Mouse (Mus musculus) heart, postnatal 0 days (tissue): Measurements from ENCODE around the gene Stoml1. TPM values are rescaled to one million over a fixed set of nuclear protein-coding genes. Genes with fewer than 3 reads are reported as not detected.
"Not testable (repeated sequence)": the region's sequence is repeated elsewhere in the genome, so short reads cannot be mapped to it uniquely, and the experiment has no call there.

Experiments
- ATAC-seq: fragments of 200-750 bp; cut with Nextera tagmentation; 2 replicates; pipeline ENCODE4 v1.8.0; 2017; ENCODE audit warnings: low read depth, moderate number of reproducible peaks, moderate library complexity; ENCODE audit not compliant: insufficient read depth
- DNase-seq: peaks from one replicate; pipeline ENCODE4 v3.0.0-alpha.2; 2016; ENCODE audit warnings: low spot score
- H3K27ac ChIP-seq: fragments of 300-500 bp; sonication (generic); 2 replicates; pipeline ENCODE4 v1.5.1; 2014; ENCODE audit warnings: low read depth, mild to moderate bottlenecking
- H3K27me3 ChIP-seq: fragments of 300-500 bp; sonication (generic); 2 replicates; pipeline ENCODE4 v1.6.1; 2014; ENCODE audit warnings: low read length, mixed read lengths; ENCODE audit not compliant: control insufficient read depth, insufficient read depth
- H3K36me3 ChIP-seq: fragments of 300-500 bp; sonication (generic); replicated peaks from 2 replicates; pipeline ENCODE4 v1.6.1; 2014; ENCODE audit warnings: low read length, mixed read lengths; ENCODE audit not compliant: control insufficient read depth, insufficient read depth
- H3K4me1 ChIP-seq: fragments of 300-500 bp; sonication (generic); 2 replicates; pipeline ENCODE4 v1.6.1; 2014; ENCODE audit warnings: antibody characterized with exemption; ENCODE audit not compliant: control insufficient read depth, insufficient read depth
- H3K4me2 ChIP-seq: fragments of 300-500 bp; sonication (generic); 2 replicates; pipeline ENCODE4 v1.6.1; 2014; ENCODE audit warnings: low read depth, mild to moderate bottlenecking, low read length, moderate library complexity
- H3K4me3 ChIP-seq: fragments of 300-500 bp; sonication (generic); 2 replicates; pipeline ENCODE4 v1.5.1; 2014; ENCODE audit warnings: low read depth, low read length
- H3K9ac ChIP-seq: fragments of 300-500 bp; sonication (generic); replicated peaks from 2 replicates; pipeline ENCODE4 v1.6.1; 2014; ENCODE audit warnings: low read depth, low read length, mixed read lengths
- H3K9me3 ChIP-seq: fragments of 300-500 bp; sonication (generic); replicated peaks from 2 replicates; pipeline ENCODE4 v1.6.1; 2016; ENCODE audit warnings: low read length; ENCODE audit not compliant: control insufficient read depth
- CTCF ChIP-seq: IDR thresholded peaks from 2 replicates; pipeline ENCODE4 v1.5.1; 2016; ENCODE audit warnings: antibody characterized with exemption, control low read depth, low read depth
- EP300 ChIP-seq: IDR thresholded peaks from 2 replicates; pipeline ENCODE4 v1.6.1; 2016; ENCODE audit warnings: antibody characterized with exemption, low read depth
- WGBS: fragments of 180-500 bp; shearing (Covaris S2); extraction: QIAGEN DNeasy Blood & Tissue Kit; methylation state at CpG from one replicate; pipeline ENCODE4 v1.1.7; 2014; 5-methylcytosine and 5-hydroxymethylcytosine counted together
- polyA plus RNA-seq: library from polyadenylated mRNA; unstranded; fragments of >200 nt; fragmentation: Nextera tagmentation; extraction: Ambion mirVana; gene quantifications from 2 replicates; pipeline ENCODE4 v1.2.1, GENCODE M21; 2015
- total RNA-seq: library from RNA; depleted of rRNA; stranded (reverse); fragments of >200 nt; gene quantifications from 2 replicates; pipeline ENCODE4 v1.2.3, GENCODE M21; 2014; ENCODE audit warnings: low replicate concordance

Stoml1 gene
- total and polyA plus RNA-seq, 2 experiments from 2014 or later: 16.4 to 21.7 TPM

DNA sequence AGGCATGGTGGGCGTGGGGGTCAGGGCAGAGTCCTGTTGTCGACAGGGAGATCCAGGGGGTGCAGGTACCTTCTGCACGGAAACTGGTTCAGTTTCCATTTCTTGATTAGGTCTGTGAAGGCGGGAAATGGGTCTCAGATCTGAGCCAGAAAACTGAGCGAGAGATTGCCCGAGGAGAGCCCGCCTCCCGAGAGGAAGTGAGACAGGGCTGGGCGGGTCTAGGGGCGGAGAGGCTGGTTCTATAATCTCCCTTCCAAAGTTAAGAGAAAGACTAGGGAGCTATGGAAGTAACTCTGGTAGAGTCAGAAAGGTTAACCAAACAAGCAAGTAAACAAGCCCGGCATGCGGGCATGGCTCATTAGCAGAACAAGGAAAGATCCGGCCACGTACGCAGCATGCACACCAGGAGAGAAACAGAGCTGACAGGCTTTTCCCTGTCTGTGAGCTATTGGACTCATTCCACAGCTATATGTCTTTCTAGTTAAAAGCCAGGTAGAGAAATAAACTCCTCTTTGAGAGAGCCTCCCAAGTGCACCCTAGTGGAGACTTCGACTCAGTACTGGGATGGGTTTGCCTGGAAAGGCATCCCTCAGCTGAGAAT is 3.3 kb upstream of the Stoml1 start, which contains the start of gene Pml:
Pml (minus strand) TSS at position 195 of the 601 bp plus-strand sequence.
- no peaks in the 10 kb centered on the region for H3K9me3 ChIP-seq
- H3K4me1 ChIP-seq: peaks cover 38% of the 10 kb centered on the region
- peak; percentile 83 for DNase-seq
- no peaks in the 10 kb centered on the region for H3K27me3 ChIP-seq
- WGBS: 0% methylated on average over 16 of the region's 16 CpGs
- ATAC-seq: peak; percentile 62
- H3K27ac ChIP-seq: peak within 1 kb of the TSS; percentile 91
- peak within 1 kb of the TSS; percentile 72 for H3K4me3 ChIP-seq
- H3K4me2 ChIP-seq: peak within 1 kb of the TSS; percentile 89
- no peak for TF ChIP-seq EP300
- TF ChIP-seq CTCF: peak; percentile 19
- 0 out of 2 replicates have a peak, but pooled peaks cover 5% of the 10 kb centered on the region for H3K36me3 ChIP-seq
- peak within 1 kb of the TSS; percentile 71 for H3K9ac ChIP-seq

DNA sequence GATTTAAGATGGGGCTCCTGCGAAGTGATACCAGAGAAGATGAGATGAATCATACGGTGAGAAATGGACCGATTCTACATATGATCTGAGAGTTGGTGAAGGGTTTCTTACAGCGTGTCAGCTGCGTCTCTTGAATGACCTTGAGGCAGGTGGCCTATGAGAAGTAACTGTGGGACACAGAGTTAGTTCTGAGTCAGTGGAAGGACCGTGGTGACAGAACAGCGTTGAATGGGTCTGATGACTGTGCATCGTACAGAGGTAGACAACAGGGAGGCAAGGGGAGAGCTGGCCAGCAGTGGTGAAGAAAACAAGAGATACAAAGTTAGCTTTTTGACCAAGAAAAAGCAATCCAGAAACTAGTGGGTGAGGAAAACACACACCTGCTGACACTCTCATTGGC is 2.6 kb upstream of the Stoml1 start:
- no peak for TF ChIP-seq EP300
- no peak for TF ChIP-seq CTCF
- Histone ChIP-seq H3K4me3 (peak overlapping the region; percentile 72; the same call in 1 of the 2 replicates), H3K27me3 (no peaks in the 10 kb centered on the region), H3K9ac (peak overlapping the region; percentile 71), H3K4me2 (peak overlapping the region; percentile 89), H3K36me3 (0 out of 2 replicates have a peak, but pooled peaks cover 5% of the 10 kb centered on the region), H3K9me3 (no peaks in the 10 kb centered on the region), H3K27ac (peak overlapping the region; percentile 91), H3K4me1 (peaks cover 38% of the 10 kb centered on the region)
- ATAC-seq (no peak), DNase-seq (no peak)
- 56% methylated on average over 8 of the region's 8 CpGs for WGBS

DNA sequence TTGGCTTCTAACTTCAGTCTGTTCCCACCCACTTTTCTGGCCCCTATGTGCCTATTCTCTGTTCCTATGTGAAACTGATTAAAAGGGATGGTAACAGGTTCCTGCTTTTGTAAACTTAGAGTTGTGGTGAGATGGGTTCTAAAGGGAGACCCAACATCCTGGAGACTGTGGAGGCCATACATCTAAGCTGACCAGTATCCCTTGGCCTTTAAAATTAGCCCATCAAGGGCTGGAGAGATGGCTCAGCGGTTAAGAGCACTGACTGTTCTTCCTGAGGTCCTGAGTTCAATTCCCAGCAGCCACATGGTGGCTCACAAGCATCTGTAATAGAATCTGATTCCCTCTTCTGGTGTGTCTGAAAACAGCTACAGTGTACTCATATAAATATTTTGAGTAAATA is 2.2 kb upstream of the Stoml1 start:
- peaks cover 38% of the 10 kb centered on the region for H3K4me1 ChIP-seq
- 87% methylated on average over 1 of the region's 1 CpGs for WGBS
- H3K4me3 ChIP-seq, H3K36me3 ChIP-seq, DNase-seq, H3K4me2 ChIP-seq, H3K9ac ChIP-seq, H3K27me3 ChIP-seq, ATAC-seq, H3K9me3 ChIP-seq: not testable (repeated sequence)
- H3K27ac ChIP-seq: peak overlapping the region; percentile 91

DNA sequence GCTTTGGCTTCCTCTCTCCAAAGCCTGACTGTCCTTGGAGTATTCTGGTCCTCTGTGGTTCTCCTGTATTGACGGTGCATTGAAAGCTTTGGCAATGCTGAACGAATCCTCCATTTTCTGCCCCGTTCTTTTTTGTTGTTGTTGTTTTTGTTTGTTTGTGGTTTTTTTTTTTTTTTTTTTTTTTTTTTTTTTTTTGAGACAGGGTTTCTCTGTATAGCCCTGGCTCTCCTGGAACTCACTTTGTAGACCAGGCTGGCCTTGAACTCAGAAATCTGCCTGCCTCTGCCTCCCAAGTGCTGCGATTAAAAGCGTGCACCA is 800 bp downstream of the Stoml1 start:
- H3K9me3 ChIP-seq, DNase-seq, ATAC-seq, H3K27me3 ChIP-seq: not testable (repeated sequence)
- peak overlapping the region; percentile 75 for H3K9ac ChIP-seq
- peaks cover 23% of the 10 kb centered on the region for H3K36me3 ChIP-seq
- H3K4me3 ChIP-seq: peak overlapping the region; percentile 85
- H3K27ac ChIP-seq: peak overlapping the region; percentile 71
- H3K4me1 ChIP-seq: peaks cover 16% of the 10 kb centered on the region
- peak overlapping the region; percentile 89 for H3K4me2 ChIP-seq
- WGBS: 51% methylated on average over 5 of the region's 5 CpGs

DNA sequence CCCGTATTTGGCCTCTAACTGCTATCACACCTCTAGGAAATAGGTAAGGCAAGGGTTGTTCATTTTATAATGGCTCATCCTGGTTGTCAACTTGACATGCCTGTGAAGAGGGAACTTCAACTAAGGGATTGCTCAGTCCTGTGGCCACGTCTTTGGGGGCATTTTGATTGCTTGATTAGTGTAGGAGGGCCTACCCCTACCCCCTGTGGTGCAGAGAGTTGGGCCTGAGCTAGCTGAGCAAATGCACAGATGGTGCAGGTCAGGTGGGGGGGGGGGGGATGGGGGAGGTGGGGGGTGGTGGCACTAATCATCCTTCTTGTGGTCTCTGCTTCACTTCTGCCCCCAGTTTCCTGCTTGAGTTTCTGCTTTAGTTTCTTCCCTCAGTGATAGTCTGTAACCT is 2.1 kb downstream of the Stoml1 start:
- Histone ChIP-seq H3K27ac (no peak overlapping the region), H3K9ac (no peak overlapping the region), H3K9me3 (no peaks in the 10 kb centered on the region), H3K4me2 (no peak overlapping the region), H3K4me1 (peaks cover 7% of the 10 kb centered on the region; the same call in 1 of the 2 replicates), H3K4me3 (no peak overlapping the region), H3K27me3 (no peaks in the 10 kb centered on the region), H3K36me3 (peaks cover 29% of the 10 kb centered on the region)
- TF ChIP-seq CTCF: no peak
- no peak for TF ChIP-seq EP300
- 61% methylated on average over 2 of the region's 2 CpGs for WGBS
- ATAC-seq (no peak), DNase-seq (no peak)
